Mouse (Mus musculus) heart, embryonic 14.5 days (tissue): ENCODE results near the gene Medag. TPM values are rescaled to one million over a fixed set of nuclear protein-coding genes. Genes with fewer than 3 reads are reported as not detected.

Experiments
- polyA plus RNA-seq: library from polyadenylated mRNA; unstranded; fragments of >200 nt; fragmentation: Nextera tagmentation; extraction: Ambion mirVana; gene quantifications from 2 replicates; pipeline ENCODE4 v1.2.1, GENCODE M21; 2014

Gene Medag
- polyA plus RNA-seq, 1 experiment from 2014 or later: 2.2 TPM

Other genes with a start within 250 kb of the Medag start
- 30.9 and 35.2 TPM in 2 replicates for gene Uspl1, start 227.4 kb upstream of the Medag start, polyA plus RNA-seq
- 751 and 792 TPM in 2 replicates for gene Hmgb1, start 227.3 kb upstream of the Medag start, polyA plus RNA-seq
- gene Alox5ap, start 147.0 kb upstream of the Medag start, polyA plus RNA-seq: 7.2 and 9.2 TPM in 2 replicates
- gene Tex26, start 27.9 kb downstream of the Medag start, polyA plus RNA-seq: 0.46 and 0.71 TPM in 2 replicates
- not detected in 2 replicates for gene Wdr95, start 116.9 kb downstream of the Medag start, polyA plus RNA-seq
- gene Hsph1, start 224.6 kb downstream of the Medag start, polyA plus RNA-seq: 22.1 and 23.5 TPM in 2 replicates